Mouse (Mus musculus): ENCODE results near the gene Crybb1.

GRCm38 (mm10) chr5:112317328-112317727 is 61.7 kb downstream of the Crybb1 start:
- TF ChIP-seq USF1 (IDR thresholded peaks at IDR 0.05; ENCODE audit: low read depth): no peak
- TF ChIP-seq CTCF (IDR thresholded peaks at IDR 0.05; ENCODE audit: control insufficient read depth, insufficient read depth, insufficient read length): no peak
- TF ChIP-seq MAX (IDR thresholded peaks at IDR 0.05): no peak
- TF ChIP-seq CEBPB (IDR thresholded peaks at IDR 0.05; ENCODE audit: low read depth): no peak
- TF ChIP-seq MYOG (IDR thresholded peaks at IDR 0.05; ENCODE audit: control insufficient read depth, extremely low read depth, insufficient read length): no peak

All from C2C12 (cell line).